Mouse (Mus musculus) hindbrain, embryonic 16.5 days (tissue): ENCODE results near the gene Colgalt1. TPM values are rescaled to one million over a fixed set of nuclear protein-coding genes. Genes with fewer than 3 reads are reported as not detected.
A peak's percentile ranks its signal among the peaks of the same experiment; 100 is the strongest.

Experiments used
- ATAC-seq: fragments of 200-750 bp; cut with Nextera tagmentation; 2 replicates; pipeline ENCODE4 v1.8.0; 2017; ENCODE audit warnings: moderate TSS enrichment, moderate library complexity
- H3K27ac ChIP-seq: fragments of 300-500 bp; sonication (generic); 2 replicates; pipeline ENCODE4 v1.5.1; 2014; ENCODE audit warnings: low read depth, mild to moderate bottlenecking, control low read depth, low read length, moderate library complexity
- H3K27me3 ChIP-seq: fragments of 300-500 bp; sonication (generic); replicated peaks from 2 replicates; pipeline ENCODE4 v1.6.1; 2014; ENCODE audit warnings: low read length; ENCODE audit not compliant: control insufficient read depth, insufficient read depth
- H3K36me3 ChIP-seq: fragments of 300-500 bp; sonication (generic); 2 replicates; pipeline ENCODE4 v1.6.1; 2014; ENCODE audit warnings: mild to moderate bottlenecking, low read length, moderate library complexity, mixed read lengths; ENCODE audit not compliant: control insufficient read depth, insufficient read depth
- H3K4me1 ChIP-seq: fragments of 300-500 bp; sonication (generic); 2 replicates; pipeline ENCODE4 v1.6.1; 2014; ENCODE audit warnings: low read depth, low read length; ENCODE audit not compliant: control insufficient read depth, insufficient read depth
- H3K4me2 ChIP-seq: fragments of 300-500 bp; sonication (generic); 2 replicates; pipeline ENCODE4 v1.6.1; 2014; ENCODE audit warnings: mild to moderate bottlenecking, low read length, control low read depth, moderate library complexity
- H3K4me3 ChIP-seq: fragments of 300-500 bp; sonication (generic); 2 replicates; pipeline ENCODE4 v1.5.1; 2014; ENCODE audit warnings: mild to moderate bottlenecking, low read length, control low read depth, moderate library complexity
- H3K9ac ChIP-seq: fragments of 300-500 bp; sonication (generic); 2 replicates; pipeline ENCODE4 v1.6.1; 2014; ENCODE audit warnings: low read depth, mild to moderate bottlenecking, control low read depth, low read length, moderate library complexity
- H3K9me3 ChIP-seq: fragments of 300-500 bp; sonication (generic); 2 replicates; pipeline ENCODE4 v1.6.1; 2014; ENCODE audit warnings: mild to moderate bottlenecking, low read length, moderate library complexity; ENCODE audit not compliant: control insufficient read depth
- WGBS: fragments of 180-500 bp; shearing (Covaris S2); extraction: QIAGEN DNeasy Blood & Tissue Kit; methylation state at CpG from one replicate; pipeline ENCODE4 v1.1.7; 2014; 5-methylcytosine and 5-hydroxymethylcytosine counted together
- polyA plus RNA-seq: library from polyadenylated mRNA; unstranded; fragments of >200 nt; fragmentation: Nextera tagmentation; extraction: Ambion mirVana; gene quantifications from 2 replicates; pipeline ENCODE4 v1.2.1, GENCODE M21; 2015

Colgalt1 gene
- 62.1 and 74.1 TPM in 2 replicates for polyA plus RNA-seq

DNA sequence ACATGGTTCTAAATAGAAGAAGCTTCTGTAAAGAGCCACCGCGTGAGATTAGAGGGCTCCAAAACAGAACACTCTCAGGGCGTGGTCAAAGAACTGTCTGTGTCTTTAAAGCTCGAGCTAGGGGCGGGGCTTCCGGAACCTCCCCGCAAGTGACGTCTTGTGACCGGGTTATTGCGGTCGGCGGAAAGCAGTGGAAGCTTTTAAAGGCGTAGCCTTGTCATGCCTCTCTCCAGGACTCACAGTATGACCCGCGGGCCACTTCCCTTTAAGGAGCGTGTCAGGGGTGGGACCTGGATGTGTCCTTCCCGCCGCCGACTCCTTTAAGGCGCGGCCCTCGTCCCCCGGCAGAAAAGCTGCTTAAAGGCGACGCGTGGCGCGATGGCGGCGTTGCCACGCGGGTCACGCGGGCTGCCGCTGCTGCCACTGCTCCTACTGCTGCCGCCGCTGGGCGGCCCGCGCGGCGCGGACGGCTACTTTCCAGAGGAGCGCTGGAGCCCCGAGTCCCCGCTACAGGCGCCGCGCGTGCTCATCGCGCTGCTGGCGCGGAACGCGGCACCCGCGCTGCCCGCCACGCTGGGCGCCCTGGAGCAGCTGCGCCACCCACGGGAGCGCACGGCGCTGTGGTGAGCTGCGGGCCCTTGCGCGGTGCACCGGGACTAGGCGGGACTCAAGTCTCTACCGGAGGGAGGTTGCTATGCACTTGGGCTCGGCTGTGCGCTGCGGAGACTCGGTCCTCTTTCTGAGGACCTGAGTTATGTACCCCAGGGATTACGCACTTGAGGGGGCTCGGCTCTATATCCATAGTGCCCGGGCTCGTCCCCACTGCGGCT, at the start of gene Colgalt1:
Colgalt1 (plus strand) TSS at position 177 of the 830 bp plus-strand sequence.
- H3K36me3 ChIP-seq: peaks cover 12% of the 10 kb centered on the region; the same call in 1 of the 2 replicates
- no peaks in the 10 kb centered on the region for H3K9me3 ChIP-seq
- H3K4me1 ChIP-seq: peaks cover 12% of the 10 kb centered on the region
- peak; percentile 99 for ATAC-seq
- H3K9ac ChIP-seq: peak within 1 kb of the TSS; percentile 89
- H3K27ac ChIP-seq: peak within 1 kb of the TSS; percentile 92
- peak within 1 kb of the TSS; percentile 89 for H3K4me2 ChIP-seq
- no peaks in the 10 kb centered on the region for H3K27me3 ChIP-seq
- peak within 1 kb of the TSS; percentile 87 for H3K4me3 ChIP-seq
- WGBS: under 1% methylated on average over 64 of the region's 82 CpGs

DNA sequence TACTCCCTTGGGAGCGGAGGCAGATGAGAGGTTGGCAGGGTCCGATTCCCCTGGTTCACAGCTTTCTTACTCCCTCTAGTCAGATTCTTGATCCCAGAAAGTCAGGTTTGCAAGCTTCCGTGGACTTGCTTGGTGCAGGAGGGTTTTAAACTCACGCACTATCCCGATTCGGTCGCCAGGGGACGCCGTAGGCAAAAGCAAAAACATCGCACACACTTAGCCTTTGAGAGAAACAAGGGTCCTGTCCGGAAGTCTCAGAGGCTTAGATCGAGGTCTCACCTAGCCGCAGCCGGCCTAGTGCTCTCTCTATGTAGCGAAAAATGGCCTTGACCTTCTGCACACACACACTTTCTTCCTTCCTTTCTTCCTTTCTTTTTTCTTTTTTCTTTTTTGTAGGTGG, 49.4 kb upstream of the Colgalt1 start:
- peak; percentile 43; the same call in 1 of the 2 replicates for ATAC-seq
- Histone ChIP-seq H3K4me2 (no peak overlapping the region), H3K27ac (no peak overlapping the region), H3K9me3 (peaks cover 2% of the 10 kb centered on the region; the same call in 1 of the 2 replicates), H3K9ac (no peak overlapping the region), H3K4me1 (peaks cover 13% of the 10 kb centered on the region), H3K4me3 (no peak overlapping the region), H3K36me3 (no peaks in the 10 kb centered on the region), H3K27me3 (peaks cover 69% of the 10 kb centered on the region)
- WGBS: 3% methylated on average over 15 of the region's 15 CpGs

DNA sequence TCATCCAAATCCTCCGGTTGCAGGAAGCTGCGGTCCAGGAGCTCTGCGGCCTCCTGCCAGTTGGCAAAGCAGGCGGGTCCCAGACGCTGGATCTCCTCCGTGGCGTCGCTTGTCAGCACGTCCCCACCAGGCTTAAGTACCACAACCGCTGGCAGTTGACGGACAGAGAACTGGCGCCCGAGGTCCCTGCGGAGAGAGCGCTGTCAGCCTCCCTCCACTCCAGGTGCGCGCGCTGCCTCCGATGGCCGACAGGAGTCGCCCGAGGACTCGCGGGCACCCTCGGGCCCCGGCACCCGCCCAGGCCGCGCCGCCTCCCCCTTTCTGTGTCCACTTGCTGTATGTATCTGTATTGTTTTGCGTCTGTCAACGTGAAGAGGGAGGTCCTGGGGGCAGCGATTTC, 48.0 kb upstream of the Colgalt1 start:
- Histone ChIP-seq H3K4me3 (peak overlapping the region; percentile 32), H3K36me3 (no peaks in the 10 kb centered on the region), H3K4me2 (peak overlapping the region; percentile 52), H3K9me3 (peaks cover 2% of the 10 kb centered on the region; the same call in 1 of the 2 replicates), H3K4me1 (peaks cover 13% of the 10 kb centered on the region), H3K27ac (no peak overlapping the region), H3K27me3 (peaks cover 56% of the 10 kb centered on the region), H3K9ac (peak overlapping the region; percentile 50)
- WGBS: 1% methylated on average over 33 of the region's 33 CpGs
- ATAC-seq: peak; percentile 53; the same call in 1 of the 2 replicates

DNA sequence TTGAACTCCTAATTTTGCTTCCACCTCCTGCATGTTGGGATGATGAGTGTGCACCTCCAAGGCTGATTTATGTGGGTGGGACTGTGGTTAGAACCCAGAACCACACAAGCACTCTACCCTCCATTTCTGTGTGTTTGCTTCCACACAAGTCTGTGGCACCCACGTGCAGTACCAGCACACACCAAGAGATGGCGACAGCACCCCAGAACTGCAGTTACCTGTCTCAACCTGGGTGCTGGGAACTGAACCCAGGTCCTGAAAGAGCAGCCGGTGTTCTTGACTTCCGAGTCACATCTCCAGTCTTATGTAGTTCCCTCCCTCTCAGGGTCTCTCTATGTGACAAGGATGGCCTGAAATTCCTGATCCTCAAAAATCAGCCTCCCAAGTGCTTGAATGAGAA, 46.8 kb upstream of the Colgalt1 start:
- Histone ChIP-seq H3K9me3 (peaks cover 2% of the 10 kb centered on the region; the same call in 1 of the 2 replicates), H3K4me2 (no peak overlapping the region), H3K4me1 (peaks cover 16% of the 10 kb centered on the region), H3K9ac (no peak overlapping the region), H3K27me3 (peaks cover 44% of the 10 kb centered on the region), H3K27ac (no peak overlapping the region), H3K4me3 (no peak overlapping the region), H3K36me3 (no peaks in the 10 kb centered on the region)
- no peak for ATAC-seq
- 92% methylated on average over 4 of the region's 4 CpGs for WGBS

DNA sequence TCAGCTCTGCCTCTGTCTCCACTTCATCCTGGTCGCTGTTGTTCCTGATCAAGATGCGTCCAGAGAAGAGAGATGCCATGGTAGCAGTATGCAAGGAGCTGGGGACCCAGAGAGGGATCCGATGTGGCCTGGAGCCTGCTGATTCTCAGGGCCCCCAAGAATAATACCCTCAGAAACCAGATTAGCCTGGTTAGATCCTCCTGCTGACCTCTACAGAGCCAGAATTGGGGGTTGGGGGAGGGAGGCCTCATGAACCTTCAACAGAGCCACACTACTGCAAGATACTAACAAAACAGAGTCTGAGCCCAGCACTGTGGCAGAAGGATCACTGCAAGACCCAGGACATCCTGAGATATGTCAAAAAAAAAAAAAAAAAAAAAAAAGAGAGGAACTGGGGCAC, 44.3 kb upstream of the Colgalt1 start, which contains the start of gene Nxnl1:
Nxnl1 (minus strand) TSS at position 101 of the 400 bp plus-strand sequence.
- WGBS: 79% methylated on average over 3 of the region's 3 CpGs
- H3K36me3 ChIP-seq: no peaks in the 10 kb centered on the region
- H3K4me2 ChIP-seq: no peak within 1 kb of the TSS
- H3K27me3 ChIP-seq: peaks cover 22% of the 10 kb centered on the region
- H3K4me3 ChIP-seq: no peak within 1 kb of the TSS
- peaks cover 2% of the 10 kb centered on the region; the same call in 1 of the 2 replicates for H3K9me3 ChIP-seq
- H3K27ac ChIP-seq: no peak within 1 kb of the TSS
- ATAC-seq: no peak
- peaks cover 20% of the 10 kb centered on the region for H3K4me1 ChIP-seq
- no peak within 1 kb of the TSS for H3K9ac ChIP-seq

DNA sequence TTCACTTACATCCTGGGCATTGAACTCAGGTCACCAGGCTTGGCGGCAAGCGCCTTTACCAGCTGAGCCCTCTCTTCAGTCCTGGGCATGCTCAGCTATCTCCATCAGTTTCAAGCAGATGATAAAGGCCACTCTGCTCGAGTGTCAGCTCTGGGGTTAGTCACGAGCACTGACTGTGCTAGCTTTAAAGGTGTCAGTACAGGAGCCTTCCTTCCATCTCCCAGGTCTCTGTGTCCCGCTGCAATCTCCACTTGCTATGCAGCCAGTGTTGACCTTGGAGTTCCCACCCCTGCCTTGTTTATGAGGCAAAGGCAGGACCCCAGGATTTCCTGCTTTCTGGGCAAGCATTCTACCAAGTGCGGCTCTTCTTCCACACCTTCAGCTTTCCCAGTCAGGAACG, 43.2 kb upstream of the Colgalt1 start:
- ATAC-seq: no peak
- no peaks in the 10 kb centered on the region for H3K36me3 ChIP-seq
- no peak overlapping the region for H3K4me2 ChIP-seq
- H3K4me3 ChIP-seq: no peak overlapping the region
- no peak overlapping the region for H3K27ac ChIP-seq
- WGBS: 70% methylated on average over 7 of the region's 7 CpGs
- peaks cover 2% of the 10 kb centered on the region; the same call in 1 of the 2 replicates for H3K9me3 ChIP-seq
- peaks cover 27% of the 10 kb centered on the region for H3K4me1 ChIP-seq
- H3K9ac ChIP-seq: no peak overlapping the region
- peaks cover 11% of the 10 kb centered on the region for H3K27me3 ChIP-seq

DNA sequence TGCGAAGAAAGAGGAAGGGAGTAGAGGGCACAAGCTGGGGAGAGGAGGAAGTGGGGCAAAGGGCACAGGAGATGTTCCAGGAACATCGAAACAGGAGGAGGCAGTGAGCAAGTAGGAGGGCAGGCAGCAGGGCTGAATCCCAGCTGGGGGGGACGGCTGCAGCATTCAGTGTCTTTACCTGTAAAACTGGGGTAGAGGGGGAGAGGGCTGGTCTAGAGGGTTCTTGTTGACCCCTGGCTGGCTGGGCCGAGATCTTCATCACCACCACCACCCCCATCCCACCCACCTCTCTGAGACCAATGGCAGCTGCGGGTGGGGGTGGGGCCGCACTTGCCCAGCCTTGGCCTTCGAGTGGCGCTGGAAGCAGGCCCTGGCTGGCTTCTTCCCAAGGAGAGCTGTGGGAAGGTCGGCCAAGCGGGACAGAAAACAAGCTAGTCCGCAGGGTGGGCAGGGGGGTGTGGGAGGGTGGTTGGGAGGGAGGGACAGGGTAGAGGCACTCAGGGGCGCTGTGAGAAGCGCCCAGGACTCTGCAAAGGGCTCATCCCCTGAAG, 42.3 kb upstream of the Colgalt1 start, which contains the start of gene Slc27a1:
Slc27a1 (plus strand) TSS at position 496 of the 551 bp plus-strand sequence.
- peak within 1 kb of the TSS; percentile 68 for H3K4me3 ChIP-seq
- H3K27me3 ChIP-seq: peaks cover 4% of the 10 kb centered on the region; the same call in 1 of the 2 replicates
- ATAC-seq: peak; percentile 13
- peak within 1 kb of the TSS; percentile 90 for H3K27ac ChIP-seq
- peaks cover 2% of the 10 kb centered on the region; the same call in 1 of the 2 replicates for H3K9me3 ChIP-seq
- no peaks in the 10 kb centered on the region for H3K36me3 ChIP-seq
- 8% methylated on average over 13 of the region's 13 CpGs for WGBS
- H3K4me2 ChIP-seq: peak within 1 kb of the TSS; percentile 69
- H3K4me1 ChIP-seq: peaks cover 32% of the 10 kb centered on the region
- peak within 1 kb of the TSS; percentile 77 for H3K9ac ChIP-seq

DNA sequence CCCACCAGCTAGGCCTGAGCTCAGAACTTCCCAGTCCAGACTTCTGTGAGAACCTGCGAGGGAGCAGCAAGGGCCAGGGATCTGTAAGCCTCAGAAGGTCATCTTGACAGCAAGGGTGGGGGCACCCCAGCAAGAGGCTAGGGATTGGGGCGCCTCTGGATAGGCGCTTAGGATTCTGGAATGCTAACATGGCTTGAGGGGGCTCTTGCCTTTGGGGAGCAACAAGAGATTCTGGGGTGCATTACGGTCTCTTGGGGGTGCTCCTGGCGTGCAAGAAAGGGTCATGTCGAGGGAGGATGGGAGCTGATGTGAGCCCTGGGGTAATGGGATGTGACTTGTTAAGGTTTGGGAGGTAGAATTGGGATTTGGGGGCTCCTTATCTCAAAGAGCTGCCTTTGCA, 41.9 kb upstream of the Colgalt1 start:
- peak overlapping the region; percentile 69 for H3K4me2 ChIP-seq
- peak overlapping the region; percentile 77 for H3K9ac ChIP-seq
- H3K27me3 ChIP-seq: 0 out of 2 replicates have a peak, but pooled peaks cover 4% of the 10 kb centered on the region
- peaks cover 2% of the 10 kb centered on the region; the same call in 1 of the 2 replicates for H3K9me3 ChIP-seq
- 16% methylated on average over 6 of the region's 6 CpGs for WGBS
- H3K36me3 ChIP-seq: no peaks in the 10 kb centered on the region
- no peak for ATAC-seq
- peaks cover 32% of the 10 kb centered on the region for H3K4me1 ChIP-seq
- peak overlapping the region; percentile 90 for H3K27ac ChIP-seq
- H3K4me3 ChIP-seq: peak overlapping the region; percentile 68
